Mouse (Mus musculus): Measurements from ENCODE around the gene Ndufb11.

Gene Ndufb11

GRCm38 (mm10) chrX:20617176-20617902 lies at the start of gene Ndufb11, which contains the start of gene Rbm10:
TSS of gene Ndufb11 (minus strand) at chrX:20617619.
TSS of gene Rbm10 (plus strand) at chrX:20617503.
- peak; percentile 78 for DNase-seq (ENCODE audit: low spot score)

- no peak for DNase-seq (ENCODE audit: low spot score)
These were observed 46.0 kb upstream of the Ndufb11 start for GRCm38 (mm10) chrX:20663444-20663790.

GRCm38 (mm10) chrX:20662716-20663443 lies 45.5 kb upstream of the Ndufb11 start:
- DNase-seq (ENCODE audit: low spot score): peak; percentile 77

GRCm38 (mm10) chrX:20662317-20662715 lies 44.9 kb upstream of the Ndufb11 start:
- no peak for DNase-seq (ENCODE audit: low spot score)

GRCm38 (mm10) chrX:20658891-20659406 lies 41.5 kb upstream of the Ndufb11 start:
- DNase-seq (ENCODE audit: low spot score): no peak

GRCm38 (mm10) chrX:20658026-20658652 lies 40.7 kb upstream of the Ndufb11 start, which contains the start of gene Uba1:
TSS of gene Uba1 (plus strand) at chrX:20658326.
- DNase-seq (ENCODE audit: low spot score): peak; percentile 72

- DNase-seq (ENCODE audit: low spot score): no peak
These were observed 40.2 kb upstream of the Ndufb11 start for GRCm38 (mm10) chrX:20657593-20657992.

- DNase-seq (ENCODE audit: low spot score): no peak
These were observed 27.4 kb upstream of the Ndufb11 start for GRCm38 (mm10) chrX:20644780-20645179.

- DNase-seq (ENCODE audit: low spot score): no peak
These were observed 20.7 kb upstream of the Ndufb11 start for GRCm38 (mm10) chrX:20638141-20638540.

GRCm38 (mm10) chrX:20617903-20618399 lies 532 bp upstream of the Ndufb11 start:
- DNase-seq (ENCODE audit: low spot score): no peak

- no peak for DNase-seq (ENCODE audit: low spot score)
These were observed 601 bp downstream of the Ndufb11 start for GRCm38 (mm10) chrX:20616861-20617175.

- no peak for DNase-seq (ENCODE audit: low spot score)
These were observed 8.9 kb downstream of the Ndufb11 start for GRCm38 (mm10) chrX:20608500-20608899.

GRCm38 (mm10) chrX:20587968-20588367 lies 29.5 kb downstream of the Ndufb11 start:
- no peak for DNase-seq (ENCODE audit: low spot score)

GRCm38 (mm10) chrX:20573927-20574326 lies 43.5 kb downstream of the Ndufb11 start:
- no peak for DNase-seq (ENCODE audit: low spot score)

GRCm38 (mm10) chrX:20572683-20573082 lies 44.7 kb downstream of the Ndufb11 start:
- no peak for DNase-seq (ENCODE audit: low spot score)

GRCm38 (mm10) chrX:20571024-20571423 lies 46.4 kb downstream of the Ndufb11 start:
- no peak for DNase-seq (ENCODE audit: low spot score)
